Mouse (Mus musculus) liver, postnatal 0 days (tissue): ENCODE data around the gene Vmn1r119.
"Not testable (repeated sequence)": the region's sequence is repeated elsewhere in the genome, so short reads cannot be mapped to it uniquely, and the experiment has no call there.

Source experiments
- CTCF ChIP-seq: sonication (generic); IDR thresholded peaks from 2 replicates; pipeline ENCODE4 v1.5.1; 2016; ENCODE audit warnings: antibody characterized with exemption, low read depth
- EP300 ChIP-seq: IDR thresholded peaks from 2 replicates; pipeline ENCODE4 v1.6.1; 2016; ENCODE audit warnings: antibody characterized with exemption, low read depth, mild to moderate bottlenecking

- not testable (repeated sequence) for TF ChIP-seq CTCF, EP300
Measured at GRCm38 (mm10) chr7:21053684-21054083, 41.4 kb upstream of the Vmn1r119 start, which contains the start of gene Vmn1r120.
